Mouse (Mus musculus) lung, postnatal 14 days (tissue): ENCODE results near the gene App.

ENCODE experiments used
- DNase-seq: peaks from one replicate; pipeline ENCODE4 v3.0.0; 2021

Gene App

GRCm38 (mm10) chr16:84971535-84972330 is 201.8 kb downstream of the App start:
- DNase-seq: peak; percentile 21

GRCm38 (mm10) chr16:84969026-84969425 is 204.5 kb downstream of the App start:
- DNase-seq: no peak

GRCm38 (mm10) chr16:84966983-84967382 is 206.6 kb downstream of the App start:
- DNase-seq: no peak

GRCm38 (mm10) chr16:84966096-84966495 is 207.5 kb downstream of the App start:
- no peak for DNase-seq

- no peak for DNase-seq
These were observed 209.6 kb downstream of the App start for GRCm38 (mm10) chr16:84963960-84964359.

GRCm38 (mm10) chr16:84963527-84963926 is 210.0 kb downstream of the App start:
- DNase-seq: no peak

GRCm38 (mm10) chr16:84957253-84957652 is 216.3 kb downstream of the App start:
- DNase-seq: no peak

- DNase-seq: no peak
These were observed 216.9 kb downstream of the App start for GRCm38 (mm10) chr16:84956690-84957089.

- DNase-seq: no peak
These were observed 217.7 kb downstream of the App start for GRCm38 (mm10) chr16:84955840-84956239.

- peak; percentile 90 for DNase-seq
These were observed 218.2 kb downstream of the App start for GRCm38 (mm10) chr16:84955204-84955839.

GRCm38 (mm10) chr16:84931024-84931423 is 242.5 kb downstream of the App start:
- DNase-seq: no peak

- no peak for DNase-seq
These were observed 245.7 kb downstream of the App start for GRCm38 (mm10) chr16:84927827-84928226.

- no peak for DNase-seq
These were observed 253.8 kb downstream of the App start for GRCm38 (mm10) chr16:84919649-84920308.

- DNase-seq: no peak
These were observed 254.5 kb downstream of the App start for GRCm38 (mm10) chr16:84919087-84919486.

- DNase-seq: no peak
These were observed 256.8 kb downstream of the App start for GRCm38 (mm10) chr16:84916772-84917171.

- DNase-seq: no peak
These were observed 261.9 kb downstream of the App start for GRCm38 (mm10) chr16:84911477-84912165.

GRCm38 (mm10) chr16:84902995-84903394 is 270.6 kb downstream of the App start:
- no peak for DNase-seq
